Mouse (Mus musculus) hindbrain, embryonic 13.5 days (tissue): ENCODE data around the gene Trnp1. TPM values are rescaled to one million over a fixed set of nuclear protein-coding genes. Genes with fewer than 3 reads are reported as not detected.

Source experiments
- ATAC-seq: fragments of 200-750 bp; cut with Nextera tagmentation; 2 replicates; pipeline ENCODE4 v1.8.0; 2017; ENCODE audit warnings: moderate TSS enrichment; ENCODE audit not compliant: low FRiP score
- H3K27ac ChIP-seq: fragments of 300-500 bp; sonication (generic); 2 replicates; pipeline ENCODE4 v1.5.1; 2015; ENCODE audit warnings: inconsistent platforms, mild to moderate bottlenecking, moderate library complexity
- H3K27me3 ChIP-seq: fragments of 300-500 bp; sonication (generic); 2 replicates; pipeline ENCODE4 v1.6.1; 2015; ENCODE audit warnings: mild to moderate bottlenecking, inconsistent platforms
- H3K36me3 ChIP-seq: fragments of 300-500 bp; sonication (generic); 2 replicates; pipeline ENCODE4 v1.6.1; 2015; ENCODE audit warnings: mild to moderate bottlenecking, inconsistent platforms
- H3K4me1 ChIP-seq: fragments of 300-500 bp; sonication (generic); replicated peaks from 2 replicates; pipeline ENCODE4 v1.6.1; 2015; ENCODE audit warnings: inconsistent platforms
- H3K4me2 ChIP-seq: fragments of 300-500 bp; sonication (generic); 2 replicates; pipeline ENCODE4 v1.6.1; 2015; ENCODE audit warnings: inconsistent platforms, mild to moderate bottlenecking, moderate library complexity
- H3K4me3 ChIP-seq: fragments of 300-500 bp; sonication (generic); 2 replicates; pipeline ENCODE4 v1.5.1; 2015; ENCODE audit warnings: mild to moderate bottlenecking, inconsistent platforms
- H3K9ac ChIP-seq: fragments of 300-500 bp; sonication (generic); 2 replicates; pipeline ENCODE4 v1.6.1; 2015; ENCODE audit warnings: mild to moderate bottlenecking, inconsistent platforms
- H3K9me3 ChIP-seq: fragments of 300-500 bp; sonication (generic); 2 replicates; pipeline ENCODE4 v1.6.1; 2016; ENCODE audit warnings: inconsistent platforms
- WGBS: fragments of 180-500 bp; shearing (Covaris S2); methylation state at CpG from one replicate; pipeline ENCODE4 v1.1.7; 2015; 5-methylcytosine and 5-hydroxymethylcytosine counted together
- polyA plus RNA-seq: library from polyadenylated mRNA; unstranded; fragments of >200 nt; fragmentation: Nextera tagmentation; extraction: Ambion mirVana; gene quantifications from 2 replicates; pipeline ENCODE4 v1.2.1, GENCODE M21; 2015

Trnp1 gene
- polyA plus RNA-seq, 1 experiment from 2014 or later: 3.9 TPM

- 69% methylated on average over 4 of the region's 4 CpGs for WGBS
- Histone ChIP-seq H3K27me3 (peaks cover 25% of the 10 kb centered on the region), H3K4me2 (no peak overlapping the region), H3K9me3 (no peaks in the 10 kb centered on the region), H3K9ac (no peak overlapping the region), H3K4me1 (peaks cover 12% of the 10 kb centered on the region), H3K27ac (no peak overlapping the region), H3K4me3 (no peak overlapping the region), H3K36me3 (no peaks in the 10 kb centered on the region)
- ATAC-seq: no peak
Measured at GRCm38 (mm10) chr4:133489489-133490245, 8.7 kb downstream of the Trnp1 start.

DNA sequence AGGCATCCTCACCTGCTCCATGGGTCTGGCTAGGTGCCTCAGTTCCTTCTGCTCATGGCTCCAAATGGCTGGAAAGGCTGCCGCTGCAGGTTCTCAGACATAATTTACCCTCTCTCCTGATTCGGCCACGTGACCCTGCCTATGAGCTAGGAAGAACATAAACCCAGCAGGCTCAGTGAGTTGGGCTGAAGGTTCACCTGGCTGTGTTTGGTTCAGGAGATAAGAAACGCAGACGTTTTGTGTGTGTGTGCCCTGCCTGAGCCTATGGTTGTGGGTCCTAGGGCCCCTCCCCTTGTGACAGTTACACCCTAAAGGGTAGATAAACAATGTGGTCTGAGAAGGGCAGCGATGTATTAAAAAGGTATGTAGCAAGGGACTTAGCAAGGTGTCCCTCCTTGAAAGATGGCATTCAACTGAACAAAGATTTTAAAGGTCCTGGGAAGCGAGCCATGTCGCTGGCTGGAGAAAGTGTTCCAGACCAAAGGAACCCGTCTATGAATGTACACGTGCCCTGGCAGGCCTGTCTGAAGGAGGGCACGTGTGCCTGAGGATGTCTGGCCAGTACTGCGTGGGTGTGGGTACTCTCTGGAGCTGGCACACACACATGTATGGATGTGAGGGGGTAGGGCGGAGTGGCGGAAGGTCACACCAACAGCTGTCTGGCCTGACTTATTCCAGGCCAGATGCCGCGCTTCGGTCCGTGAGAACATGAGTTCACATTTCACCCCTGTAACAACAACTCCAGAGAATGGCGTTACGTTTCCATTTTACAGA is 9.5 kb downstream of the Trnp1 start:
- peaks cover 15% of the 10 kb centered on the region for H3K4me1 ChIP-seq
- no peaks in the 10 kb centered on the region for H3K36me3 ChIP-seq
- no peak overlapping the region for H3K4me3 ChIP-seq
- no peak overlapping the region for H3K4me2 ChIP-seq
- peaks cover 25% of the 10 kb centered on the region for H3K27me3 ChIP-seq
- H3K9ac ChIP-seq: no peak overlapping the region
- no peaks in the 10 kb centered on the region for H3K9me3 ChIP-seq
- H3K27ac ChIP-seq: no peak overlapping the region
- no peak for ATAC-seq
- WGBS: 89% methylated on average over 20 of the region's 20 CpGs

- WGBS: 93% methylated on average over 26 of the region's 26 CpGs
- Histone ChIP-seq H3K36me3 (no peaks in the 10 kb centered on the region), H3K27ac (no peak overlapping the region), H3K27me3 (peaks cover 35% of the 10 kb centered on the region), H3K9ac (no peak overlapping the region), H3K4me3 (no peak overlapping the region), H3K9me3 (no peaks in the 10 kb centered on the region), H3K4me2 (no peak overlapping the region), H3K4me1 (peaks cover 16% of the 10 kb centered on the region)
- ATAC-seq: no peak
Measured at GRCm38 (mm10) chr4:133486673-133487357, 11.5 kb downstream of the Trnp1 start.

- Histone ChIP-seq H3K36me3 (no peaks in the 10 kb centered on the region), H3K27me3 (peaks cover 44% of the 10 kb centered on the region), H3K9ac (no peak overlapping the region), H3K4me2 (no peak overlapping the region), H3K9me3 (no peaks in the 10 kb centered on the region), H3K27ac (no peak overlapping the region), H3K4me3 (no peak overlapping the region), H3K4me1 (peaks cover 16% of the 10 kb centered on the region)
- ATAC-seq: no peak
- 84% methylated on average over 28 of the region's 28 CpGs for WGBS
Measured at GRCm38 (mm10) chr4:133485691-133486425, 12.5 kb downstream of the Trnp1 start.

DNA sequence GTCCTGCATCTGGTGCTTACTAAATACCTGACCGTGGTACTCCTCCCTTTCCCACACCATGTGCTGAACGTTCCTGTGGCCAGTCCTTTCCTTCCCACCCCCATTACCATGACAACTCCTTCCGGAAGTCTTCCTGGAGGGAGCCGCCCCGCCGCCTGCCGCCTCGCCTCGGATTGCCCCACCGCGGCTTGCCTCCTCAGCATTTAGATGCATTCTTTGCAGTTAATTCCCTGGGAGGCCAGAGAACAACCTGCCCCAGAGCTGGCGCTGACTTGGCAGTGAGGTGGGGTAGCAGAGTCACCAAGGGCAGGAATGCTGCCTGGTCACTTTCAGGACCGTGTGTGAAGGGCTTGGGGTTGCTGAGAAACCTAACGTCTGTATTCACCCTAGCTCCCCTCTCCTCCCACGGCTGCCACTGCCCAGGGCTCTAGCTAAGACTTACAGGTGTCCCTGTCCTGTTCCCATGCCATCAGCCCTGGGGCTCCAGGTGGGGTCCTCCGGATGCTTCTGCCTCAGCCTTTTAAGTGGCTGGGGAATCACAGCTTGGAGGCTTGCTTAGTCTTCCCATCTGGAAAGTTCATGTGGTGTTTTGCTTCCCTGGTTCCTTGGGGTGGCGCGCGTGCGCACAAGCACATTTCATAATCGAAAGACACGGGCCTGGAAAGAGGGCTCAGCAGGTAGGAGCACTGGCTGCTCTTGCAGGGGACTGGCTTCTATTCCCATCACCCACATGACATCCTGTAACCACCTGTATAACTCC is 13.9 kb downstream of the Trnp1 start:
- peak overlapping the region; percentile 25 for H3K4me2 ChIP-seq
- peaks cover 54% of the 10 kb centered on the region for H3K27me3 ChIP-seq
- H3K9ac ChIP-seq: peak overlapping the region; percentile 56; the same call in 1 of the 2 replicates

GRCm38 (mm10) chr4:133482479-133482878 is 15.9 kb downstream of the Trnp1 start:
- Histone ChIP-seq H3K27me3 (peaks cover 68% of the 10 kb centered on the region), H3K36me3 (no peaks in the 10 kb centered on the region), H3K4me1 (peaks cover 20% of the 10 kb centered on the region), H3K9ac (no peak overlapping the region), H3K9me3 (no peaks in the 10 kb centered on the region), H3K4me2 (no peak overlapping the region), H3K4me3 (no peak overlapping the region), H3K27ac (no peak overlapping the region)
- WGBS: 71% methylated on average over 3 of the region's 3 CpGs
- no peak for ATAC-seq

More for the DNA sequence above, 13.9 kb downstream of the Trnp1 start:
- ATAC-seq: no peak
- H3K27ac ChIP-seq: no peak overlapping the region
- no peak overlapping the region for H3K4me3 ChIP-seq
- no peaks in the 10 kb centered on the region for H3K36me3 ChIP-seq
- H3K4me1 ChIP-seq: peaks cover 22% of the 10 kb centered on the region
- 13% methylated on average over 22 of the region's 22 CpGs for WGBS
- H3K9me3 ChIP-seq: no peaks in the 10 kb centered on the region

- no peaks in the 10 kb centered on the region for H3K36me3 ChIP-seq
- H3K9ac ChIP-seq: no peak overlapping the region
- ATAC-seq: no peak
- peaks cover 74% of the 10 kb centered on the region for H3K27me3 ChIP-seq
- no peak overlapping the region for H3K27ac ChIP-seq
- WGBS: 41% methylated on average over 4 of the region's 4 CpGs
- H3K4me2 ChIP-seq: no peak overlapping the region
- peaks cover 20% of the 10 kb centered on the region for H3K4me1 ChIP-seq
- H3K4me3 ChIP-seq: no peak overlapping the region
- no peaks in the 10 kb centered on the region for H3K9me3 ChIP-seq
Measured at GRCm38 (mm10) chr4:133481488-133481887, 16.9 kb downstream of the Trnp1 start.

- ATAC-seq: no peak
- Histone ChIP-seq H3K9me3 (no peaks in the 10 kb centered on the region), H3K27me3 (peaks cover 70% of the 10 kb centered on the region), H3K4me1 (peaks cover 20% of the 10 kb centered on the region), H3K36me3 (no peaks in the 10 kb centered on the region), H3K27ac (no peak overlapping the region), H3K9ac (no peak overlapping the region), H3K4me2 (peak overlapping the region; percentile 54), H3K4me3 (peak overlapping the region; percentile 43)
- 56% methylated on average over 6 of the region's 6 CpGs for WGBS
Measured at GRCm38 (mm10) chr4:133480754-133481153, 17.6 kb downstream of the Trnp1 start.

DNA sequence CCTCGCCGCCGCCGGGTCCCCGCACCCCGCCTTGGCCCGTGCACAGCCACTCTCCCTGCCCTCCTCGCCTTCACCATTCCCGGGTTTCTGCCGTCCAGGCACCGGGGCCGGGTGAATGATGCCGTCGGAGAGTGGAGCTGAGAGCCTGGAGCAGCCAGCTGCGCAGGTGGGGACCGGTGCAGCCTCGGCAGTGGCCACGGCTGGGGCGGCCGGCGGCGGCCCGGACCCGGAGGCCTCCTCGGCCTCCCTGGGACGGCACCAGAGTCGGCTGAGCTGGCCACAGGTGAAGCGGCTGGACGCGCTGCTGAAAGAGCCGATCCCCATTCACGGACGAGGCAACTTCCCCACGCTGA is 18.2 kb downstream of the Trnp1 start:
- Histone ChIP-seq H3K4me3 (peak overlapping the region; percentile 43), H3K9me3 (no peaks in the 10 kb centered on the region), H3K27me3 (peaks cover 70% of the 10 kb centered on the region), H3K4me1 (peaks cover 20% of the 10 kb centered on the region), H3K9ac (peak overlapping the region; percentile 66), H3K36me3 (no peaks in the 10 kb centered on the region), H3K27ac (no peak overlapping the region), H3K4me2 (peak overlapping the region; percentile 54)
- no peak for ATAC-seq
- WGBS: 3% methylated on average over 34 of the region's 34 CpGs

DNA sequence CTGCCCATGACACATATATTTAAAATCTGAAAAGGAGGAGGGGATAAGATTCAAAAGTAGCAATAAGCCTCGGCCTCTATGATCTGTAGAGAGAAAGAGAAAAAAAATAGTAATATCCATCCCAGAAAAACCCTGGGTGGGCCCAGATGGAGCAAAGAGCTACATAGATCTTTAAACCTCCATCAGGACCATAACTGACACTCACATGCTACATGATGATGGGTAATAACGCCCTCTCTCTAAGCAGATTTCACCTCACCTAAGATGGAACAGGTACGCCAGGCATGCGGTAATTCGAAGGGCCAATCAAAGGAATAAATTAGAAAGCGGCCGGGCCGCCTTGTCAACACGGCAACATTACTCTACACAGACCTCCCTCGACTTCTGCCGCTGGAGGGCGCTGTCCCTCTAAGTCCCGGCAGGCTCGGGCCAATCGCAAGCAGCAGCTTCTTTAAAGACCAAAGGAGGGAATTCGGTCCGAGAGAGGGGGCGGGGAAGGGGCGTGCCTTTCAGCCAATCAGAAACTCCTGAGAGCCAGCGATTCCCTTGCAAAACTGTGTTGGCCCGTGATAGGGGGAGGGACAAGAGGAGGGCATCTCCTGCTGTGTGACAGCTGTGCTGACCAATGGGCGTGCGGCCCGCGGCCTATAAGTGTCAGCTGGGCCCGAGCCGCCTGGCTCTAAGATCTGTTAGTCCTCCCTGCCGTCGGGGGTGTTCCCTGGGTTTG is 18.7 kb downstream of the Trnp1 start, which contains the start of gene Tent5b:
Gene Tent5b, plus strand, starts transcription at position 675 of the 727 bp plus-strand sequence.
- Histone ChIP-seq H3K4me3 (peak within 1 kb of the TSS; percentile 43), H3K9me3 (no peaks in the 10 kb centered on the region), H3K36me3 (no peaks in the 10 kb centered on the region), H3K4me2 (peak within 1 kb of the TSS; percentile 54), H3K27ac (no peak within 1 kb of the TSS), H3K4me1 (peaks cover 20% of the 10 kb centered on the region), H3K27me3 (peaks cover 66% of the 10 kb centered on the region), H3K9ac (peak within 1 kb of the TSS; percentile 66)
- peak; percentile 97 for ATAC-seq
- 6% methylated on average over 29 of the region's 29 CpGs for whole genome bisulfite sequencing

GRCm38 (mm10) chr4:133473833-133474232 is 24.5 kb downstream of the Trnp1 start:
- peaks cover 3% of the 10 kb centered on the region; the same call in 1 of the 2 replicates for H3K4me1 ChIP-seq
- H3K9me3 ChIP-seq: no peaks in the 10 kb centered on the region
- H3K4me2 ChIP-seq: no peak overlapping the region
- H3K27ac ChIP-seq: no peak overlapping the region
- no peaks in the 10 kb centered on the region for H3K36me3 ChIP-seq
- H3K27me3 ChIP-seq: peaks cover 35% of the 10 kb centered on the region
- no peak overlapping the region for H3K9ac ChIP-seq
- H3K4me3 ChIP-seq: no peak overlapping the region
- 74% methylated on average over 2 of the region's 2 CpGs for WGBS
- ATAC-seq: no peak
